Mouse (Mus musculus) monocyte, adult 2 months (primary cell): Measurements from ENCODE around the gene Cnn3.
A peak's percentile ranks its signal among the peaks of the same experiment; 100 is the strongest.

Source experiments
- DNase-seq, 2 experiments: peaks; one replicate each; pipeline ENCODE4 v3.0.0; 2022; ENCODE audit warnings: low spot score in 2 of 2, low read depth in 1 of 2

The Cnn3 gene

DNA sequence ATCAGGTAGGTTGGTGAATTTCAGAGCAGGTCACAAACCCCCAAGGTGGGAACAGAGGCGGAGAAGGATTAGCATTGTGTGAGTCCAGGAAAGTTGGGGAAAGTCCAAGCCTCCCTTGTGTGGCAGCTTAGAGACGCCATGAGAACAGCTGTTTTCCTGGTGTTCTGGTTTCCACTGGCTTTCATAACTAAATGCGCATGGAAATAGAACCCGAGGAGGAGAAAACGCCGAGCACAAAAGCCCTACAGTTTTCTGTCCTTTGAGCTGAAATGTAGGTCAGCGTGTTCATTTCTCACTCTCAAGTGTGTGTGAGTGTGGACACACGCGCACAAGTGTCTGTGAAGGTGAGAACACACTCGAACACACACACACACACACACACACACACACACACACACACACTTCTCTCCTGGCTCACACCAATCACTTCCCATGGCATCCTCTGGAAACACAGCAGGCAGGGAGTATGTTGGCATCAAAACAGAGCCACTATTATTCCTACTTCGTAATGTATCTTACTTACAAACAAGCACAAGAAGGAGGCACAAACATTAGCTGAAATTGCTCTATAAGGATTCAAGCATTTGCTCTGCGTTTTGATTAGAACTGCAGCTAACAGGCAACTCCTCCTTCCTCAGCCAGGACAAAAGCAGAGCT is 63.3 kb downstream of the Cnn3 start:
- DNase-seq, result no peak

DNA sequence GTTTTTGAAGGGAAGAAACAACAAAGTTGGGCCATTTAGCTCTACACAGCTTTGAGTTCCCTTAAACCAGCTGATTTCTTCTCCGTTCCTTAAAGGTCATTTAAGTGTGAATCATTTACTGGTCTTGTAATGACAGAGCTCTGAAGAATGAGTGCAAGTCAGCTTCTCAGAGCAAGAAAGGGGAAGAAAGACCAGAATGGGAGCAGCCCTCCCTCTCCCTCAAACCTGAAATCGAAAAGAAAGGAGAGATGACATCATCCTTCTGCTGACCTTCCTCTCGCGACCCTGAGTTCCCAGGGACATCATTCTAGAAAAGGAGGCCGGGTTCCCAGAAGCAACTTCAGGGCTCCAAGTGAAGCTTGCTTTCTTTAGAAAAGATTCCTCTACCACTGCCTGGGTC is 64.6 kb downstream of the Cnn3 start:
- no peak for DNase-seq

DNA sequence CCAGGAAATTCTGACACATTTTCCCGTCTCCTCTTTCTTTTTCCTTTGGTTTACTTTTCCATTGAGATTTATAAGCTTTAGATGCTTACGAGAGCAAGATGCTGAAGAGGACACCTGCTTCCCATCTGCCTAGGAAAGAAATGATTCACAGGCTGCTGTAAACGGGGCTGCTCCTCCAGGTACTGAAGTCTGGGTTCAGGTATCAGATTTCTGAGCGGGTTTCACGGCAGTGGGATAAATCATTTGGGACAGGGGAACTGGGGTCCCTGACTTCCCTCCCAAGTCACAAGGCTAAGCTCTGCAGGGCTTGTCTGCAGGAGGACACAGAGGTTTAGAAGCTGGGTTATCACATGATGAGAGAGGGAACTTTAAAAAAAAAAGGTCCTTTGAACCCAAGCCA is 65.7 kb downstream of the Cnn3 start:
- no peak for DNase-seq

DNA sequence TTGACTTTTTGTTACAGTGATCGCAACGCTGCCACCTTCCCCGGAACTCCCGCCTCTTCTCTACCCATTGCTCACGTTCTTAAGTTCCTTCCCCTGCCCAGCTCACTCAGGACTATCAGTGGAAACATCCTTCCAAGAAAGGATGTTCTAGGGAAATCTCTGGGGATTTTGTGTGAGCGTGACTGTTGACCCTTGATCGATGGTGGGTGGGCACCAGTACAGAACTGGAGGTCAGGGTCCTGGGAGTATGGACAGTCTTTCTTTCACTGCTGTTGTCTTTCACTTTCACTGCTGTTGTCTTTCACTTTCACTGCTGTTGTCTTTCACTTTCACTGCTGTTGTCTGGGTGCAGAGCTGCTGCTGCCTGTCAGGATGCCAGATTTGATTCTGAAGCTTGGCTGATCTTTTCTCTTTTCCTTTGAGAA is 67.7 kb downstream of the Cnn3 start:
- DNase-seq, result no peak

DNA sequence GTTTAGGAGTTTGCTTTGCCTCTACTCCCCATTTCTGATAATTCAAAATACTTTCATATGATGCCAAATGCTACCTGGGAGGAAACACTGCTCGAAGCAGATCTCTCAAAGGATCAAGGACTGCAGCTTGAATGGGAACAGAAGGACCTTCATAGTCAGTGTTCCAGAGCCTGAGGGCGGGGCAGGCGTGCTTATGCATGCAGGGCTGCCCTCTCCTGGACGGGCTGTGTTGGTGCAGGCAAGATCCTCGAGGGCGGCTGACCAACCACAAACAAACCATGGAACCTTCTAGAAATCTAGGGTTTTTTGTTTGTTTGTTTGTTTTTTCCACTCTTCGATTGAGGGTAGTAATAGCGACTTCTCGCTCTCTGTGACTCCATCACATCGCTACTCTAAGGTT is 73.9 kb downstream of the Cnn3 start:
- DNase-seq, result peak in 1 of 2 experiments; percentile 18

DNA sequence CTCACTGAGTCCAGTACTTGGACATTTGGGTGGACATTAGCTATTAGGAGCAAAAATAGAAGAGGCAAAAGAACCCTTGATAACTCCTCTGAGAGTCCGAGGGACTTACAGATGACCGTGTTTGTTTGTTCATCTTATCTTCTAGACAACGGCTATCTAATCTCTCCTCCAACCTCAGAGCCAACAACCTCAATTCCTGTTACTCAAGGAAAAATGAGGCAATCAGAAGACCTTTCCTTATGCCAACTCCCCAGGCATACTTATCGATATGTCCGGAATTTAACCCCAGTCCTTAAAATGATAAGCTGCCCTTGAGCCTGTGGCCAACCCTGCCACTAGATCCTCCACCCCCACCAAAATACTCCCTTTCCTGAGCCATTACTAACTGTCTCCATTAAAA is 74.4 kb downstream of the Cnn3 start:
- DNase-seq, result no peak

DNA sequence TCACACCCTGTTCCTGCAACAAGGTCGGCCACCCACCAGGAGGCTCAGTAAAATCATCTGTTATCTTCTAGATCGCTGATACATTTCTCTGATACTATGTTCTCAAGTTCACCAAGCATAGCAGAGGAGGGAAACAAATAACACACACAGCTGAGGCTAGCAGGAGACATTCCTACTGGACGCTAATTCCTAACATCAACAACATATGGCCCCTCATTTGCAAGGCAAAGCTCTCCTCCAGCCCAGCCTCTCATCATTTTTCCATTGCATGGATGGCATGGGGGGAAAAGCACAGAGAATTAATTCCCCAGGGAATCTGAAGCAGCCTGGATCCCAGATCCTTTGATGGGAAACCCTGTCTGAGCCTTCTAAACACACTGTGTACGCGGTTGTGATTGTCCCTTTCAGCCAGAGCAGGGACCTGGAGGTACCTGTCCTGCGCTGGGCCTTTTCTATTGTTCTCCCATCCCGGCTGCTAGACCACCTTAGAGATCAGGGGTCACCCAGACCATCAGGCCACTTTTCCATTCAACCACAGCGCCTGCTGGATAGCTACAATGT is 78.7 kb downstream of the Cnn3 start:
- no peak for DNase-seq

DNA sequence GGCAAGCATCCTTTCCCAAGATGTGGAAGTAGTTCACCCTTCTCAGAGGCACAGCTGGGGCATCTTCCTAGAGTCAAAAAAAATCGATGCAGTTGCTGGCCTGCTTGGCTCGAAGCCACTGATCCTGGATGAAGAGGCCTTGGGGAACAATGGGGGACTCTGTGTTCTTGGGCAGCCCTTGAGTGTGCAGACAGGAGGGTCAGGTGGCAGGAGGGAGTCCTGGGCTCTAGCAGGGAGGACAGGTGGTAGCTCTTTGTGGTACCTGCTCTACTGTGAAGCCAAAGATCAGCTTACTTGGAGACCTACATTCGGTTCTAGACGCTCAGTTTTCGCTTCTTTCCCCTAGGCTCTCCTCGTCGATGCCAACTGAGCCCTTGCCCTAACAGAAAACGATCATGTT is 79.9 kb downstream of the Cnn3 start:
- DNase-seq, result no peak

DNA sequence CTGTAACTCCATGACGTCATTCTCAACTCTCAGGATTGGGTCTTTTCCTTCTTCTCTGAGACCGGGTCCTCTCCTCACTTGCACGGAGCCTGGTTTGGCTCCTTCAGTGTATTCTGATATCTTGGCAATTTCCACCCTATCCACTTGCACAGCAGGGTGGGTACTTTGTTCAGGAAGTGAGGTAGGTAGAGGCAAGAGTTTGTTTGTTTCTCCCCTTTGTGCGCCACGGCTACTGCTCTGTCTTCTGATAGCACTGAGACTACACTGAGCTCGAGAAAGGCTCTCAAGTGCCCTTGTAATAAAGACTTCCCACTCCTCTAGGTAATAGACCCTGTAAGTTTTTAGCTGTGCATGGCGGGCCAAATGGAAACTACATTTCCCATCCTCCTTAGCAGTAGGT is 80.5 kb downstream of the Cnn3 start:
- DNase-seq, result no peak

DNA sequence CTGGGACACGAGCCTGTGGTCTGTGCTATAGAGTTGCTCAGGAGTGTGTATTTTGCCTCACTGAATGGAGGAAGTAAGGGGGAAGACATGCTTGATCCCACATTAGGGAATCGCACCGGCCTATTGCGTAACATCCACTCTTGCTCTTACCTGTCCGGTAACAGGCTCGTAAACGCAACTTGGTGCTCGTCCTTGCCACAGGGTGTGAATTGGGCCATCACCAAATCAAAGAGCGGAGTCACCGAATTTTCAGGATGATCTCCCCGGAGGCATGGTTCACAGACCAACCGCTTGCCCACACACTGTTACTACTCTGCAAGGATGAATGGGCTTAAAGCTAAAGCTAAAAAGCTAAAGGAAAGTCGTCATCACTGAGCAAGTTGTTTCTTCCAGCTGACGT is 81.4 kb downstream of the Cnn3 start:
- DNase-seq, result no peak
